Mouse (Mus musculus): ENCODE measurements around the gene Panx1.
A peak's percentile ranks its signal among the peaks of the same experiment; 100 is the strongest.

The Panx1 gene

GRCm38 (mm10) chr9:15023049-15023448, 22.2 kb downstream of the Panx1 start:
- no peak for DNase-seq (ENCODE audit: low read depth, low spot score)

- no peak for DNase-seq (ENCODE audit: low read depth, low spot score)
These were observed 24.1 kb downstream of the Panx1 start for GRCm38 (mm10) chr9:15021156-15021555.

GRCm38 (mm10) chr9:15020561-15021080, 24.7 kb downstream of the Panx1 start:
- no peak for DNase-seq (ENCODE audit: low read depth, low spot score)

GRCm38 (mm10) chr9:15018756-15019131, 26.5 kb downstream of the Panx1 start:
- DNase-seq (ENCODE audit: low read depth, low spot score), result no peak

- no peak for DNase-seq (ENCODE audit: low read depth, low spot score)
These were observed 27.2 kb downstream of the Panx1 start for GRCm38 (mm10) chr9:15017791-15018755.

- DNase-seq (ENCODE audit: low read depth, low spot score), result peak; percentile 72
These were observed 29.9 kb downstream of the Panx1 start for GRCm38 (mm10) chr9:15015223-15015956.

- no peak for DNase-seq (ENCODE audit: low read depth, low spot score)
These were observed 37.7 kb downstream of the Panx1 start for GRCm38 (mm10) chr9:15007566-15007965.

- DNase-seq (ENCODE audit: low read depth, low spot score), result no peak
These were observed 41.0 kb downstream of the Panx1 start for GRCm38 (mm10) chr9:15004298-15004685.

- no peak for DNase-seq (ENCODE audit: low read depth, low spot score)
These were observed 41.5 kb downstream of the Panx1 start for GRCm38 (mm10) chr9:15003676-15004297.

GRCm38 (mm10) chr9:15002995-15003613, 42.2 kb downstream of the Panx1 start:
- no peak for DNase-seq (ENCODE audit: low read depth, low spot score)

GRCm38 (mm10) chr9:14998790-14999189, 46.5 kb downstream of the Panx1 start:
- DNase-seq (ENCODE audit: low read depth, low spot score), result no peak

- DNase-seq (ENCODE audit: low read depth, low spot score), result no peak
These were observed 47.8 kb downstream of the Panx1 start for GRCm38 (mm10) chr9:14997271-14998055.

GRCm38 (mm10) chr9:14995525-14995924, 49.8 kb downstream of the Panx1 start:
- no peak for DNase-seq (ENCODE audit: low read depth, low spot score)

- DNase-seq (ENCODE audit: low read depth, low spot score), result no peak
These were observed 56.5 kb downstream of the Panx1 start for GRCm38 (mm10) chr9:14988606-14989293.

GRCm38 (mm10) chr9:14983141-14983540, 62.1 kb downstream of the Panx1 start:
- no peak for DNase-seq (ENCODE audit: low read depth, low spot score)

GRCm38 (mm10) chr9:14982683-14983082, 62.6 kb downstream of the Panx1 start:
- DNase-seq (ENCODE audit: low read depth, low spot score), result no peak

GRCm38 (mm10) chr9:14981539-14982155, 63.6 kb downstream of the Panx1 start:
- DNase-seq (ENCODE audit: low read depth, low spot score), result no peak

- DNase-seq (ENCODE audit: low read depth, low spot score), result no peak
These were observed 70.7 kb downstream of the Panx1 start for GRCm38 (mm10) chr9:14974251-14975232.

Data from retina, postnatal 7 days (tissue).